Mouse (Mus musculus): ENCODE results near the gene Mthfd2.

Mthfd2 gene

GRCm38 (mm10) chr6:83327591-83328190 is 2.0 kb upstream of the Mthfd2 start:
- peak in 1 of 2 experiments; percentile 13 for DNase-seq

- DNase-seq, result no peak
Observed at GRCm38 (mm10) chr6:83326761-83327160, 1.1 kb upstream of the Mthfd2 start.

GRCm38 (mm10) chr6:83326394-83326736 is 657 bp upstream of the Mthfd2 start:
- DNase-seq, result no peak

GRCm38 (mm10) chr6:83323652-83324419 is 1.9 kb downstream of the Mthfd2 start:
- no peak for DNase-seq

GRCm38 (mm10) chr6:83322794-83323193 is 2.9 kb downstream of the Mthfd2 start:
- no peak for DNase-seq

- no peak for DNase-seq
Observed at GRCm38 (mm10) chr6:83321927-83322326, 3.8 kb downstream of the Mthfd2 start.

- DNase-seq, result peak; percentile 95 to 96
Observed at GRCm38 (mm10) chr6:83317108-83317741, 8.5 kb downstream of the Mthfd2 start.

- DNase-seq, result no peak
Observed at GRCm38 (mm10) chr6:83316022-83316421, 9.7 kb downstream of the Mthfd2 start.

GRCm38 (mm10) chr6:83315293-83315692 is 10.4 kb downstream of the Mthfd2 start:
- DNase-seq, result no peak

GRCm38 (mm10) chr6:83312514-83312913 is 13.2 kb downstream of the Mthfd2 start:
- DNase-seq, result no peak

- DNase-seq, result no peak
Observed at GRCm38 (mm10) chr6:83312021-83312420, 13.7 kb downstream of the Mthfd2 start.

- no peak for DNase-seq
Observed at GRCm38 (mm10) chr6:83311206-83311605, 14.5 kb downstream of the Mthfd2 start.

- DNase-seq, result no peak
Observed at GRCm38 (mm10) chr6:83309017-83309416, 16.7 kb downstream of the Mthfd2 start.

GRCm38 (mm10) chr6:83302264-83302663 is 23.4 kb downstream of the Mthfd2 start:
- no peak for DNase-seq

- peak; percentile 13 to 19 for DNase-seq
Observed at GRCm38 (mm10) chr6:83301294-83301693, 24.4 kb downstream of the Mthfd2 start.

- DNase-seq, result no peak
Observed at GRCm38 (mm10) chr6:83300447-83301229, 25.1 kb downstream of the Mthfd2 start.

- DNase-seq, result peak; percentile 22 to 47
Observed at GRCm38 (mm10) chr6:83280256-83280955, 45.3 kb downstream of the Mthfd2 start.

- peak; percentile 41 to 53 for DNase-seq
Observed at GRCm38 (mm10) chr6:83278881-83279280, 46.8 kb downstream of the Mthfd2 start.

GRCm38 (mm10) chr6:83277151-83277550 is 48.6 kb downstream of the Mthfd2 start:
- no peak for DNase-seq

GRCm38 (mm10) chr6:83273733-83274132 is 52.0 kb downstream of the Mthfd2 start:
- DNase-seq, result no peak

- peak; percentile 94 to 99 for DNase-seq
Observed at GRCm38 (mm10) chr6:83268144-83269010, 57.3 kb downstream of the Mthfd2 start.
